In the genomic region with DNA sequence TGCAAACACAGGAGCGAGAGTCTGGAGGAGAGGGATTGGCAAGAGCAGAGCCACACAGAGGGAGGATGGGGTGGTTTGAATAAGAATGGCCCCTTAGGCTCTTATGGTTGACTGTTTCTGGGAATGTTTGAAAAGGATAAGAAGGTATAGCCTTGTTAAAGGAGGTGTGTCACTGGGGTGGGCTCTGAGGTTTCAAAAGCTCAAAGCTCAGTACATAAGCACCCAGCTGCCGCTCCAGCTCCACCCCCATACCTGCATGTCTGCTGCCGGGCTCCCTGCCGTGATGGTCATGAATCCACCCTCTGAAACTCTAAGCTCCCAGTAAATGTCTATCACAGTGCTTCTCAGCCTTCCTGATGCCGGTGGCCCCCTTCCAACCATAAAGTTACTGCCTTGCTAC, we compare ENCODE assay signal across 25 mouse cellular contexts. TPM values are rescaled to one million over a fixed set of nuclear protein-coding genes. Genes with fewer than 3 reads are reported as not detected.
DNase-seq lines count a peak whose midpoint lies in the region; ATAC-seq and TF ChIP-seq lines count a peak whose summit lies in the region.
"Had no signal": no experiment of that assay in that cellular context is flagged by ENCODE, and none has a peak within 500 bp of the region (broad histone marks: within the 10 kb centered on the region; RNA-seq: fewer than 3 reads in every experiment).

No protein-coding gene starts in this region.

- H3K9me3 ChIP-seq in forebrain, embryonic 15.5 days = no peaks in the 10 kb centered on the region
- H3K9me3 ChIP-seq in forebrain, embryonic 11.5 days (ENCODE audit: control insufficient read depth, low read length) = no peaks in the 10 kb centered on the region
- H3K9me3 ChIP-seq in liver, embryonic 13.5 days (replicated peaks) = no peaks in the 10 kb centered on the region
- H3K9me3 ChIP-seq in liver, postnatal 0 days (ENCODE audit: low read length) = no peaks in the 10 kb centered on the region
- H3K9me3 ChIP-seq in embryonic facial prominence, embryonic 14.5 days (ENCODE audit: control insufficient read depth, low read length) = no peaks in the 10 kb centered on the region
- H3K9me3 ChIP-seq: heart, embryonic 10.5 days; heart, embryonic 15.5 days; hindbrain, embryonic 12.5 days; intestine, embryonic 15.5 days; neural tube, embryonic 13.5 days had no signal

- no peak for DNase-seq in forebrain, embryonic 11.5 days (ENCODE audit: low spot score)
- DNase-seq in liver, embryonic 13.5 days = no peak
- no peak for DNase-seq in liver, postnatal 0 days
- DNase-seq in ES-CJ7 (ENCODE audit: low read depth, low spot score) = peak; percentile 92
- DNase-seq in embryonic facial prominence, embryonic 14.5 days (ENCODE audit: low spot score) = no peak
- no peak for DNase-seq in retina, postnatal 1 day
- DNase-seq: adrenal gland, postnatal 10 days; cerebellum, adult 8-10 months; cerebellum, postnatal 25 days; gastrocnemius, postnatal 25 days; kidney, adult 2 months; kidney, postnatal 4 days; layer of hippocampus, postnatal 36 days; left cerebral cortex, postnatal 4 days; lung, embryonic 14.5 days; lung, postnatal 14 days had no signal

- ATAC-seq in forebrain, embryonic 15.5 days (replicated peaks) = no peak; the same call in 1 of the 2 replicates
- no peak for ATAC-seq in forebrain, embryonic 11.5 days (replicated peaks; ENCODE audit: low FRiP score)
- ATAC-seq in liver, embryonic 13.5 days (ENCODE audit: low read depth) = no peak
- no peak for ATAC-seq in liver, postnatal 0 days
- no peak; the same call in 1 of the 2 replicates for ATAC-seq in embryonic facial prominence, embryonic 14.5 days (ENCODE audit: low read depth)
- ATAC-seq: hindbrain, postnatal 0 days; intestine, embryonic 15.5 days had no signal

- TF ChIP-seq EP300 in liver, postnatal 0 days (IDR thresholded peaks at IDR 0.05; ENCODE audit: low read depth) = no peak

- H3K36me3 ChIP-seq in forebrain, embryonic 15.5 days = no peaks in the 10 kb centered on the region
- H3K36me3 ChIP-seq in forebrain, embryonic 11.5 days (ENCODE audit: control insufficient read depth, insufficient read depth, low read length) = no peaks in the 10 kb centered on the region
- no peaks in the 10 kb centered on the region for H3K36me3 ChIP-seq in liver, embryonic 13.5 days
- H3K36me3 ChIP-seq in liver, postnatal 0 days (replicated peaks; ENCODE audit: insufficient read depth, low read length) = no peaks in the 10 kb centered on the region
- H3K36me3 ChIP-seq in embryonic facial prominence, embryonic 14.5 days (ENCODE audit: control insufficient read depth, insufficient read depth, low read length) = no peaks in the 10 kb centered on the region
- H3K36me3 ChIP-seq: embryonic facial prominence, embryonic 12.5 days; heart, embryonic 10.5 days; heart, embryonic 15.5 days; hindbrain, embryonic 12.5 days; intestine, embryonic 15.5 days; neural tube, embryonic 13.5 days had no signal

- no peak overlapping the region for H3K4me3 ChIP-seq in forebrain, embryonic 15.5 days
- no peak overlapping the region for H3K4me3 ChIP-seq in forebrain, embryonic 11.5 days (ENCODE audit: low read depth, low read length)
- H3K4me3 ChIP-seq in liver, embryonic 13.5 days (replicated peaks) = no peak overlapping the region
- no peak overlapping the region for H3K4me3 ChIP-seq in liver, postnatal 0 days (ENCODE audit: low read depth, low read length)
- no peak overlapping the region for H3K4me3 ChIP-seq in embryonic facial prominence, embryonic 14.5 days (ENCODE audit: low read depth, low read length)
- H3K4me3 ChIP-seq: embryonic facial prominence, embryonic 12.5 days; heart, embryonic 10.5 days; heart, embryonic 15.5 days; hindbrain, embryonic 12.5 days; intestine, embryonic 15.5 days; neural tube, embryonic 13.5 days had no signal

- H3K4me2 ChIP-seq in forebrain, embryonic 15.5 days (replicated peaks) = no peak overlapping the region
- no peak overlapping the region for H3K4me2 ChIP-seq in forebrain, embryonic 11.5 days (ENCODE audit: low read depth, low read length, severe bottlenecking)
- H3K4me2 ChIP-seq in liver, embryonic 13.5 days = no peak overlapping the region
- H3K4me2 ChIP-seq in liver, postnatal 0 days (ENCODE audit: low read depth, low read length) = no peak overlapping the region
- no peak overlapping the region for H3K4me2 ChIP-seq in embryonic facial prominence, embryonic 14.5 days (ENCODE audit: low read depth, low read length)
- H3K4me2 ChIP-seq: embryonic facial prominence, embryonic 12.5 days; heart, embryonic 15.5 days; hindbrain, embryonic 12.5 days; intestine, embryonic 15.5 days; lung, embryonic 14.5 days; neural tube, embryonic 13.5 days had no signal

- H3K27ac ChIP-seq in forebrain, embryonic 15.5 days (replicated peaks) = 0 out of 2 replicates have a peak overlapping the region, but pooled peaks have one; percentile 9
- no peak overlapping the region for H3K27ac ChIP-seq in forebrain, embryonic 11.5 days (ENCODE audit: low read depth, low read length)
- peak overlapping the region; percentile 68; the same call in 1 of the 2 replicates for H3K27ac ChIP-seq in liver, embryonic 13.5 days
- no peak overlapping the region for H3K27ac ChIP-seq in liver, postnatal 0 days (ENCODE audit: low read depth)
- H3K27ac ChIP-seq in embryonic facial prominence, embryonic 14.5 days (replicated peaks; ENCODE audit: low read depth, low read length) = peak overlapping the region; percentile 76
- H3K27ac ChIP-seq: embryonic facial prominence, embryonic 12.5 days; heart, embryonic 10.5 days; heart, embryonic 15.5 days; hindbrain, embryonic 12.5 days; hindbrain, postnatal 0 days; intestine, embryonic 15.5 days; kidney, postnatal 0 days; neural tube, embryonic 13.5 days had no signal

- H3K9ac ChIP-seq in forebrain, embryonic 15.5 days (replicated peaks) = no peak overlapping the region
- H3K9ac ChIP-seq in forebrain, embryonic 11.5 days (ENCODE audit: low read length) = no peak overlapping the region
- no peak overlapping the region for H3K9ac ChIP-seq in liver, embryonic 13.5 days
- H3K9ac ChIP-seq in liver, postnatal 0 days (replicated peaks) = no peak overlapping the region
- H3K9ac ChIP-seq in embryonic facial prominence, embryonic 14.5 days (ENCODE audit: low read depth, low read length) = no peak overlapping the region
- H3K9ac ChIP-seq: embryonic facial prominence, embryonic 12.5 days; heart, embryonic 15.5 days; hindbrain, embryonic 12.5 days; intestine, embryonic 15.5 days; lung, embryonic 14.5 days; neural tube, embryonic 13.5 days had no signal

- H3K27me3 ChIP-seq in forebrain, embryonic 15.5 days = no peaks in the 10 kb centered on the region
- H3K27me3 ChIP-seq in forebrain, embryonic 11.5 days (ENCODE audit: control insufficient read depth, insufficient read depth, low read length) = no peaks in the 10 kb centered on the region
- no peaks in the 10 kb centered on the region for H3K27me3 ChIP-seq in liver, embryonic 13.5 days
- H3K27me3 ChIP-seq in liver, postnatal 0 days (ENCODE audit: insufficient read depth, low read length) = no peaks in the 10 kb centered on the region
- H3K27me3 ChIP-seq in embryonic facial prominence, embryonic 14.5 days (replicated peaks; ENCODE audit: control insufficient read depth, insufficient read depth, low read length) = no peaks in the 10 kb centered on the region
- H3K27me3 ChIP-seq: embryonic facial prominence, embryonic 12.5 days; heart, embryonic 15.5 days; hindbrain, embryonic 12.5 days; intestine, embryonic 15.5 days; neural tube, embryonic 13.5 days had no signal

- WGBS in forebrain, embryonic 15.5 days = 33% methylated on average over 5 of the region's 5 CpGs
- WGBS in forebrain, embryonic 11.5 days = 39% methylated on average over 5 of the region's 5 CpGs
- WGBS in liver, embryonic 13.5 days (ENCODE audit: insufficient replicate concordance) = 61% methylated on average over 5 of the region's 5 CpGs
- 50% methylated on average over 5 of the region's 5 CpGs for WGBS in liver, postnatal 0 days (ENCODE audit: insufficient replicate concordance)
- 34% methylated on average over 5 of the region's 5 CpGs for WGBS in embryonic facial prominence, embryonic 14.5 days

- TF ChIP-seq CTCF in liver, postnatal 0 days (IDR thresholded peaks at IDR 0.05; ENCODE audit: low read depth) = no peak

- H3K4me1 ChIP-seq in forebrain, embryonic 15.5 days = peaks cover 17% of the 10 kb centered on the region
- H3K4me1 ChIP-seq in forebrain, embryonic 11.5 days (replicated peaks; ENCODE audit: control insufficient read depth, insufficient read depth, low read length) = 0 out of 2 replicates have a peak, but pooled peaks cover 2% of the 10 kb centered on the region
- peaks cover 55% of the 10 kb centered on the region for H3K4me1 ChIP-seq in liver, embryonic 13.5 days (replicated peaks)
- peaks cover 20% of the 10 kb centered on the region for H3K4me1 ChIP-seq in liver, postnatal 0 days (ENCODE audit: insufficient read depth)
- H3K4me1 ChIP-seq in embryonic facial prominence, embryonic 14.5 days (ENCODE audit: control insufficient read depth, insufficient read depth, low read length) = peaks cover 14% of the 10 kb centered on the region

RNA-seq across cellular contexts. Expression of gene Selenof, which starts 40.7 kb away (rescaled TPM):
- 528 and 529 TPM in 2 replicates for polyA plus RNA-seq in forebrain, embryonic 15.5 days (2015; fragmentation: Nextera tagmentation; extraction: Ambion mirVana)
- polyA plus RNA-seq in forebrain, embryonic 11.5 days (2014; fragmentation: Nextera tagmentation; extraction: Ambion mirVana) = 385 and 409 TPM in 2 replicates
- polyA plus RNA-seq in liver, embryonic 13.5 days (2015; fragmentation: Nextera tagmentation; extraction: Ambion mirVana) = 316 and 342 TPM in 2 replicates
- 271 and 284 TPM in 2 replicates for polyA plus RNA-seq in liver, postnatal 0 days (2015; fragmentation: Nextera tagmentation; extraction: Ambion mirVana)
- polyA plus RNA-seq in embryonic facial prominence, embryonic 14.5 days (2014; fragmentation: Nextera tagmentation; extraction: Ambion mirVana) = 552 and 561 TPM in 2 replicates

RNA-seq across cellular contexts. Expression of gene Hs2st1, which starts 40.8 kb away (rescaled TPM):
- polyA plus RNA-seq in forebrain, embryonic 15.5 days (2015; fragmentation: Nextera tagmentation; extraction: Ambion mirVana) = 19.7 and 21.5 TPM in 2 replicates
- 25.3 and 26.8 TPM in 2 replicates for polyA plus RNA-seq in forebrain, embryonic 11.5 days (2014; fragmentation: Nextera tagmentation; extraction: Ambion mirVana)
- 2.2 and 3.1 TPM in 2 replicates for polyA plus RNA-seq in liver, embryonic 13.5 days (2015; fragmentation: Nextera tagmentation; extraction: Ambion mirVana)
- 1.5 and 1.9 TPM in 2 replicates for polyA plus RNA-seq in liver, postnatal 0 days (2015; fragmentation: Nextera tagmentation; extraction: Ambion mirVana)
- polyA plus RNA-seq in embryonic facial prominence, embryonic 14.5 days (2014; fragmentation: Nextera tagmentation; extraction: Ambion mirVana) = 13.7 and 14.4 TPM in 2 replicates

Comparison
In these comparisons a context has a peak if more than half of its experiments do, and no peak if none do; other contexts are left out.
1. H3K27ac ChIP-seq: peak in forebrain, embryonic 15.5 days (single experiment), liver, embryonic 13.5 days (single experiment) and embryonic facial prominence, embryonic 14.5 days (single experiment); none in forebrain, embryonic 11.5 days (single experiment) and liver, postnatal 0 days (single experiment).